Mouse (Mus musculus) CH12.LX (cell line): ENCODE measurements at regions not wholly inside any gene's neighbourhood (a gene's known extent, or its start where the extent isn't known, plus 50 kb on each side); places are given as distances from the start of the nearest gene placed in this dataset.

Source experiments
- DNase-seq: peaks from one replicate; pipeline ENCODE4 v3.0.0-alpha.2; 2013; ENCODE audit errors: extremely low read depth
- H3K27ac ChIP-seq: 2 replicates; pipeline ENCODE4 v1.5.1; 2012; ENCODE audit warnings: low read depth, mild to moderate bottlenecking, control low read depth, moderate library complexity; ENCODE audit not compliant: insufficient read depth
- H3K27me3 ChIP-seq: replicated peaks from 2 replicates; pipeline ENCODE3; 2012; ENCODE audit warnings: inconsistent platforms
- H3K36me3 ChIP-seq, 2 experiments: replicated peaks in 1 of 2; 2 replicates each; pipeline versions ENCODE3 to v1.6.1; 2012; ENCODE audit warnings: inconsistent platforms in 1 of 2, low read length in 1 of 2, mild to moderate bottlenecking in 1 of 2, mixed read lengths in 1 of 2, moderate library complexity in 1 of 2; ENCODE audit not compliant: control insufficient read depth in 1 of 2, insufficient read depth in 1 of 2
- H3K4me1 ChIP-seq, 2 experiments: 2 replicates each; pipeline ENCODE4 v1.6.1; 2012; ENCODE audit warnings: inconsistent platforms in 1 of 2, moderate library complexity in 1 of 2; ENCODE audit not compliant: insufficient read depth in 2 of 2, control insufficient read depth in 1 of 2
- H3K4me2 ChIP-seq: 2 replicates; pipeline ENCODE4 v1.6.1; 2012; ENCODE audit warnings: low read depth, mild to moderate bottlenecking, control low read depth; ENCODE audit not compliant: poor library complexity, insufficient read depth, severe bottlenecking
- H3K4me3 ChIP-seq, 3 experiments: fragments of 150-350 bp in 1 of 3; sonication (generic) in 1 of 3; replicated peaks in 1 of 3; 2 replicates each; pipeline versions ENCODE3 to v1.5.1; 2011 to 2012; ENCODE audit warnings: low read depth in 2 of 3, low read length in 2 of 3, mild to moderate bottlenecking in 2 of 3, moderate library complexity in 2 of 3, control low read depth in 1 of 3, improper control_type of control experiment in 1 of 3, inconsistent platforms in 1 of 3, mixed read lengths in 1 of 3; ENCODE audit not compliant: poor library complexity in 1 of 3
- H3K79me2 ChIP-seq: replicated peaks from 2 replicates; pipeline ENCODE4 v1.6.1; 2012; ENCODE audit warnings: mild to moderate bottlenecking, moderate library complexity; ENCODE audit not compliant: control insufficient read depth, poor library complexity, insufficient read depth, severe bottlenecking; ENCODE audit errors: extremely low read depth
- H3K9ac ChIP-seq: 2 replicates; pipeline ENCODE4 v1.6.1; 2012; ENCODE audit warnings: low read depth, mild to moderate bottlenecking, control low read depth, moderate library complexity; ENCODE audit not compliant: insufficient read depth
- H3K9me3 ChIP-seq: replicated peaks from 2 replicates; pipeline ENCODE3; 2012; ENCODE audit warnings: low read length, inconsistent platforms, mixed read lengths
- BHLHE40 ChIP-seq: IDR thresholded peaks from 2 replicates; pipeline ENCODE4 v1.6.1; 2011; ENCODE audit warnings: mild to moderate bottlenecking, low read depth, low read length, improper control_type of control experiment
- CHD1 ChIP-seq: IDR thresholded peaks from 2 replicates; pipeline ENCODE4 v1.6.1; 2012; ENCODE audit warnings: low read depth, low read length, improper control_type of control experiment, inconsistent platforms
- E2F4 ChIP-seq: IDR thresholded peaks from 2 replicates; pipeline ENCODE4 v1.6.1; 2011; ENCODE audit warnings: low read depth, low read length, improper control_type of control experiment; ENCODE audit not compliant: insufficient replicate concordance
- EP300 ChIP-seq: IDR thresholded peaks from 2 replicates; pipeline ENCODE4 v1.6.1; 2011; ENCODE audit warnings: low read length, improper control_type of control experiment
- ETS1 ChIP-seq: conservative IDR thresholded peaks from 2 replicates; pipeline ENCODE4 v1.6.1; 2012; ENCODE audit warnings: low read depth, mild to moderate bottlenecking, inconsistent platforms, low read length, improper control_type of control experiment, moderate library complexity
- GABPA ChIP-seq: IDR thresholded peaks from 2 replicates; pipeline ENCODE4 v1.6.1; 2012; ENCODE audit warnings: low read depth, low read length, improper control_type of control experiment, inconsistent platforms; ENCODE audit not compliant: insufficient replicate concordance
- JUN ChIP-seq: IDR thresholded peaks from 2 replicates; pipeline ENCODE4 v1.6.1; 2011; ENCODE audit warnings: low read depth, mild to moderate bottlenecking, low read length, improper control_type of control experiment, moderate library complexity; ENCODE audit not compliant: insufficient read depth
- MAFK ChIP-seq: IDR thresholded peaks from 2 replicates; pipeline ENCODE4 v1.6.1; 2011; ENCODE audit warnings: low read length, improper control_type of control experiment; ENCODE audit not compliant: insufficient replicate concordance
- MAX ChIP-seq: IDR thresholded peaks from 2 replicates; pipeline ENCODE4 v1.6.1; 2011; ENCODE audit warnings: low read length, improper control_type of control experiment
- MEF2A ChIP-seq: IDR thresholded peaks from 2 replicates; pipeline ENCODE4 v1.6.1; 2014; ENCODE audit warnings: low read depth, mild to moderate bottlenecking, inconsistent platforms, low read length, improper control_type of control experiment, borderline replicate concordance
- NRF1 ChIP-seq: IDR thresholded peaks from 2 replicates; pipeline ENCODE4 v1.6.1; 2014; ENCODE audit warnings: low read depth, mild to moderate bottlenecking, inconsistent platforms, low read length, improper control_type of control experiment, moderate library complexity
- PAX5 ChIP-seq: IDR thresholded peaks from 2 replicates; pipeline ENCODE4 v1.6.1; 2012; ENCODE audit warnings: low read length, inconsistent platforms, mixed read lengths
- POLR2A ChIP-seq: IDR thresholded peaks from 2 replicates; pipeline ENCODE4 v1.6.1; 2011; ENCODE audit warnings: low read depth, mild to moderate bottlenecking, improper control_type of control experiment, low read length
- POLR2AphosphoS2 ChIP-seq: IDR thresholded peaks from 2 replicates; pipeline ENCODE4 v1.6.1; 2011; ENCODE audit warnings: low read depth, low read length, improper control_type of control experiment
- SMC3 ChIP-seq: IDR thresholded peaks from 2 replicates; pipeline ENCODE4 v1.6.1; 2011; ENCODE audit warnings: low read depth, low read length, improper control_type of control experiment
- USF1 ChIP-seq: IDR thresholded peaks from 2 replicates; pipeline ENCODE4 v1.6.1; 2014; ENCODE audit warnings: low read depth, mild to moderate bottlenecking, inconsistent platforms, low read length, improper control_type of control experiment
- ZC3H11A ChIP-seq: IDR thresholded peaks from 2 replicates; pipeline ENCODE4 v1.6.1; 2012; ENCODE audit warnings: low read depth, mild to moderate bottlenecking, inconsistent platforms, low read length, improper control_type of control experiment
- ZKSCAN1 ChIP-seq: IDR thresholded peaks from 2 replicates; pipeline ENCODE4 v1.6.1; 2012; ENCODE audit warnings: low read depth, inconsistent platforms, low read length, improper control_type of control experiment, borderline replicate concordance
- ZNF384 ChIP-seq: IDR thresholded peaks from 2 replicates; pipeline ENCODE4 v1.6.1; 2012; ENCODE audit warnings: low read depth, low read length, improper control_type of control experiment, inconsistent platforms
- dilution Hi-C: fragments of 300-500 bp; cut with MboI; formaldehyde crosslinking; loops from 2 replicates; pipeline ENCODE4 v1.14.3; 2020; ENCODE audit warnings: low sequenced_read_pairs; ENCODE audit not compliant: extremely low pct_unique_long_range_greater_than_20kb, extremely low pct_ligation_motif_present
- in situ Hi-C: fragments of 300-500 bp; cut with MboI; formaldehyde crosslinking; loops from 3 replicates; pipeline ENCODE4 v1.14.3; 2019; ENCODE audit warnings: low sequenced_read_pairs, low pct_ligation_motif_present, low pct_unique_long_range_greater_than_20kb, mixed read lengths

GRCm38 (mm10) chr1:190324562-190324961, 154.0 kb upstream of the Prox1 start:
- no peak overlapping the region for H3K9ac ChIP-seq
- no peak overlapping the region for H3K4me3 ChIP-seq
- no peak for DNase-seq
- peaks cover 79% of the 10 kb centered on the region for H3K27me3 ChIP-seq
- no peaks in the 10 kb centered on the region for H3K79me2 ChIP-seq
- TF ChIP-seq MEF2A (no peak), ZKSCAN1 (no peak), CHD1 (no peak), ETS1 (no peak), BHLHE40 (no peak), PAX5 (no peak), JUN (no peak), ZC3H11A (no peak), GABPA (no peak), ZNF384 (no peak), EP300 (no peak), MAFK (no peak), POLR2AphosphoS2 (no peak), NRF1 (no peak), MAX (no peak), SMC3 (no peak), POLR2A (no peak)
- dilution Hi-C loops: no loop called here
- in situ Hi-C loops: no loop called here
- no peaks in the 10 kb centered on the region for H3K36me3 ChIP-seq
- no peak overlapping the region for H3K27ac ChIP-seq
- no peak overlapping the region for H3K4me2 ChIP-seq
- H3K4me1 ChIP-seq: no peaks in the 10 kb centered on the region
- H3K9me3 ChIP-seq: peaks cover 2% of the 10 kb centered on the region

- Histone ChIP-seq H3K27ac (no peak overlapping the region), H3K27me3 (peaks cover 75% of the 10 kb centered on the region), H3K9me3 (peaks cover 2% of the 10 kb centered on the region), H3K79me2 (no peaks in the 10 kb centered on the region), H3K4me3 (no peak overlapping the region), H3K4me1 (no peaks in the 10 kb centered on the region), H3K9ac (no peak overlapping the region), H3K36me3 (no peaks in the 10 kb centered on the region), H3K4me2 (no peak overlapping the region)
- dilution Hi-C loops: no loop called here
- DNase-seq: no peak
- TF ChIP-seq USF1: no peak
- no peak for TF ChIP-seq E2F4
- in situ Hi-C loops: no loop called here
These were observed 153.2 kb upstream of the Prox1 start for GRCm38 (mm10) chr1:190323671-190324070.
